Mouse (Mus musculus): Measurements from ENCODE around the gene Cyb561.

The Cyb561 gene

GRCm38 (mm10) chr11:105952911-105953386 lies at the start of gene Cyb561:
TSS of gene Cyb561 (minus strand) at chr11:105953336.
- no peak for DNase-seq

GRCm38 (mm10) chr11:106001718-106002117 lies 48.6 kb upstream of the Cyb561 start:
- DNase-seq: peak; percentile 29

- DNase-seq: no peak
These were observed 46.9 kb upstream of the Cyb561 start for GRCm38 (mm10) chr11:106000062-106000461.

- no peak for DNase-seq
These were observed 41.2 kb upstream of the Cyb561 start, which contains the start of gene Ace3 for GRCm38 (mm10) chr11:105994375-105994774. TSS of gene Ace3 (plus strand) at chr11:105994675.

GRCm38 (mm10) chr11:105990231-105990630 lies 37.1 kb upstream of the Cyb561 start:
- DNase-seq: no peak

GRCm38 (mm10) chr11:105989446-105989845 lies 36.3 kb upstream of the Cyb561 start:
- DNase-seq: no peak

- no peak for DNase-seq
These were observed 34.3 kb upstream of the Cyb561 start for GRCm38 (mm10) chr11:105987446-105987845.

GRCm38 (mm10) chr11:105984452-105984851 lies 31.3 kb upstream of the Cyb561 start:
- DNase-seq: no peak

- DNase-seq: no peak
These were observed 25.5 kb upstream of the Cyb561 start for GRCm38 (mm10) chr11:105978634-105979033.

GRCm38 (mm10) chr11:105978232-105978631 lies 25.1 kb upstream of the Cyb561 start:
- DNase-seq: peak; percentile 42

- DNase-seq: no peak
These were observed 22.5 kb upstream of the Cyb561 start for GRCm38 (mm10) chr11:105975636-105976035.

GRCm38 (mm10) chr11:105975050-105975449 lies 21.9 kb upstream of the Cyb561 start:
- peak; percentile 45 for DNase-seq

- DNase-seq: peak; percentile 47
These were observed 21.5 kb upstream of the Cyb561 start for GRCm38 (mm10) chr11:105974593-105974992.

GRCm38 (mm10) chr11:105969516-105969915 lies 16.4 kb upstream of the Cyb561 start:
- DNase-seq: no peak

- DNase-seq: no peak
These were observed 15.8 kb upstream of the Cyb561 start for GRCm38 (mm10) chr11:105968948-105969347.

GRCm38 (mm10) chr11:105967741-105968574 lies 14.8 kb upstream of the Cyb561 start, which contains the start of gene Ace:
TSS of gene Ace (plus strand) at chr11:105967945.
- DNase-seq: no peak

- DNase-seq: no peak
These were observed 13.2 kb upstream of the Cyb561 start for GRCm38 (mm10) chr11:105966288-105966687.

GRCm38 (mm10) chr11:105964691-105965090 lies 11.6 kb upstream of the Cyb561 start:
- no peak for DNase-seq

- DNase-seq: no peak
These were observed 6.2 kb upstream of the Cyb561 start for GRCm38 (mm10) chr11:105959355-105959754.

- DNase-seq: no peak
These were observed 5.4 kb upstream of the Cyb561 start for GRCm38 (mm10) chr11:105958566-105958965.

- no peak for DNase-seq
These were observed 4.4 kb upstream of the Cyb561 start for GRCm38 (mm10) chr11:105957501-105957900.

GRCm38 (mm10) chr11:105955815-105956430 lies 2.8 kb upstream of the Cyb561 start:
- no peak for DNase-seq

- no peak for DNase-seq
These were observed 266 bp upstream of the Cyb561 start for GRCm38 (mm10) chr11:105953402-105953801.

GRCm38 (mm10) chr11:105952111-105952510 lies 1.0 kb downstream of the Cyb561 start:
- DNase-seq: no peak

Data from cerebellum, adult 8-10 months (tissue).